Mouse (Mus musculus) yolk sac, embryonic 10.5 days (tissue): ENCODE data around the gene Gm5136.

Source experiments
- DNase-seq: peaks from one replicate; pipeline ENCODE4 v3.0.0-alpha.2; 2017; ENCODE audit warnings: low spot score

Gene Gm5136

GRCm38 (mm10) chr10:108699946-108700345 is at the start of gene Gm5136:
Gene Gm5136, minus strand, starts transcription at chr10:108700160.
- DNase-seq = no peak

DNA sequence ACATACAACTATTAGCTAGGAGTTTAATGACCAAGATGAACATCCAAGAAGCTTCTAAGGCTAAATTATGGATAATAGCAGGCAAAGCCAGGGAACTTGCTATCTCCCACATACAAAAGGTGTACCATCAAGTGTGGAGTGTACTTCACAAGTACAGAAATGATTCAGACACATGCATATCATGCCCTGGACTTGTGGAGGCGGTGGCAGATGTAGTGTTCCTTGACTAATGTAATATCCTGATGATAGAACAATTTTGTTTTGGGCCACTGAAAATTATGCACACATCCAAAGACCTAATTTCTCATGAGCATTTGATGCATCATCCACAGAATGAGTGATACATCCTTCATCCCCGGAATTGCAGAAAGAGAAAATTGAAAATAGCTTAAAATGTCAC is 43.8 kb upstream of the Gm5136 start:
- no peak for DNase-seq

GRCm38 (mm10) chr10:108733982-108734381 is 34.0 kb upstream of the Gm5136 start:
- DNase-seq = no peak

DNA sequence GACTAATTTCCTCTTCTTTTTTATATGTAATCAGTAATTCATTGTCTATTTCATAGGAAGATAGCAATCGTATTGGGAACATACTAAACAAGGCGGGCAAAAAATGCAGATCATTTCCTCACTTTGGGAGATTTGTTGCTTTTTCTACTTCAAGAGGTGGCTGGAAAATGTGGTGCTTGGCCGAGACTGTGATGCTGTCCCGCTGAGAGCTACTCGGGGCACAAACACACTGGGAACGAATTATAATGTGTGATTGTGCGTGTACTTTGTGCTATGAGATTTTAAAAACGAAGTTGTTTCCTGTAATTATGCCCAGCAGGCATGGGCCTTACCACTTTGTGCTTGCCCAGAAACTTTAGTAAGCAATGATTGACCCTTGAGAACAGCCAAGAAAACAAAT is 29.0 kb upstream of the Gm5136 start:
- no peak for DNase-seq

- no peak for DNase-seq
Measured at GRCm38 (mm10) chr10:108726391-108726790, 26.4 kb upstream of the Gm5136 start.

GRCm38 (mm10) chr10:108724878-108725277 is 24.9 kb upstream of the Gm5136 start:
- no peak for DNase-seq

DNA sequence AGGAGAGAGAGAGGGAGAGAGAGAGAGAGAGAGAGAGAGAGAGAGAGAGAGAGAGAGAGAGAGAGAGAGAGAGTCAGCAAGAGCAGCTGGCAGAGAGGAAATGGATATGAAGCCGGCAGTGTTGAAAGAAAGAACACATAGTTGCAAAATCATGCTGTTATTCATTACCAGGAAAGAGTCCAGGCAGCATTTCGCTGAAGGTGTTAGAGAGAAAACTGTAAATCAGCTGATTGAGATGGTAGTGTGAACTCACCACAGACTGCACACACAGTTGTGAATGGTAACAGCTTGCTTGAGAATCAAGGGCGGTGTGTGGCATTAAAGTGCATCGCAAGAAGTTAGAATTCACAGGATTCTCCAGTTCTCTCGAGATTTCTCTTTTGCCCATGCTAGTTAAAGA is 10.6 kb upstream of the Gm5136 start:
- no peak for DNase-seq

DNA sequence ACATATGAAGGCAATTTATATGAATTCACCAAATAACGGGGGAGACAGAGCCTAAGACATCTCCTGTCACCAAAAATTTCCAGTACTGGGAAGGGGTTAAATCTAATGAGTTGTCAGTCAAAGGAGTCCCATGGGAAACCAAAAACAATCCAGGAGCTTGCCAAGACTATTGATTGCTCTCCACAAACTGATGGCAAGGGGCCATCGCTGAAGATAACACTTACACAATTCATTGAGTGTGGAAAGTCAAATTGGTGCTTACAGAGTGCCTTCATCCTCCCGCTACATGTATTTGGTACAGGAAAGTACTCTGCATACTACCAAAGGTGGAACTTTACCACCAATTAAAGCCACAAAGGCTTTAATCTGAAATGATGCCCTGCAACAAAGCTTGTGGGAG is 5.7 kb upstream of the Gm5136 start:
- no peak for DNase-seq

GRCm38 (mm10) chr10:108701361-108702128 is 1.6 kb upstream of the Gm5136 start:
- DNase-seq = no peak

DNA sequence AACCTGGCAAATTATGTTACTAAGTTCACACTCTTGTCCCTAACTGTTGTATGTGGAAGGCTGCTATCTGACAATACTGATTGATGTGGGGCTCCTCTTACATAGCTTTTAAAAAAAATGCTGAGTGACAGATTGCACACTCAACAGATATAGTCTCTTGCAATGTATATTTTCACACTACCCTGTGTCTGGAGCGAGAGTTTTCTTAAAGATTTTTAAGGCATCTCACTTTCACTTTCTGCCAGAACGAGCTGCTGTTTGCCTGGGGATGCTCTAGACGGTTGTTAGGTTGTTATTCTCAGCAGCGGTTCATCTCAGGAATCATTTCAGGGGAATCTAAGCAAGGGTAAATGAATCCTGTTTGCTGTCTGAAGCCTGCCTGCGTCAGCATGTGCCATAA is 2.9 kb downstream of the Gm5136 start:
- DNase-seq = no peak

- no peak for DNase-seq
Measured at GRCm38 (mm10) chr10:108690954-108691353, 9.0 kb downstream of the Gm5136 start.

GRCm38 (mm10) chr10:108686696-108687095 is 13.3 kb downstream of the Gm5136 start:
- DNase-seq = no peak

DNA sequence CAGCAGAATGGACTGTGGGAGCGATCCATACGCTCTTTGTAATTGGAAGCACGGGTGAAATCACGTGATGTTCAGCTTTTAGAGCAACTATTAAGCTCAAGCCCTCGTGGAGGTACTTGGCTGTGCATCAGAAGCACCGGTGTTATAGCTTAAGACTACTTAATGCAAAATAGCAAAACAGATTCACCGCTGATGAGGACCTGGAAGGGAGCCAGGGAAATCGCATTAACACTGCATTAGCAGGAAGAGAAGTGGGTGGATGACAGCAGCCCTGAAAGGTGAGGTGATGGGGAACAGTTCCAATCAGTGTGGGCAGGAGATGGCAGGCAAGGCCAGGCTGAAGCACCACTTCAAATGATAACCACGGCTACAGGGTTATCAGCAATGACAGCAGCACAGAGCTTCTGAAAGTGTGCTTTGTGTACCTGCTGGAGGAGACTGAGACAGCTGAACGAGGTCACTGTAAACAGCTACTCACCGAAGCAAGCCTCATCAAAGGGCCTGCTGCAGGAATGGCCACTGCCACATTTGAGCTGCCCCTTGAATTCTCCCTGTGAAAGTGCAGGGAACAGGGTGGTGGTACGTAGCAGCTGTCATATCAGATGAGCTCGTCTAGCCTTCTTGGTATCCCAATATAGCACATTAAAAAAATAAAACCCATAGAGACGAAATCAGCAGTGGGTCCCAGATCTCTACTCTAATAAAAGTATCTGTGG is 20.1 kb downstream of the Gm5136 start:
- DNase-seq = no peak

DNA sequence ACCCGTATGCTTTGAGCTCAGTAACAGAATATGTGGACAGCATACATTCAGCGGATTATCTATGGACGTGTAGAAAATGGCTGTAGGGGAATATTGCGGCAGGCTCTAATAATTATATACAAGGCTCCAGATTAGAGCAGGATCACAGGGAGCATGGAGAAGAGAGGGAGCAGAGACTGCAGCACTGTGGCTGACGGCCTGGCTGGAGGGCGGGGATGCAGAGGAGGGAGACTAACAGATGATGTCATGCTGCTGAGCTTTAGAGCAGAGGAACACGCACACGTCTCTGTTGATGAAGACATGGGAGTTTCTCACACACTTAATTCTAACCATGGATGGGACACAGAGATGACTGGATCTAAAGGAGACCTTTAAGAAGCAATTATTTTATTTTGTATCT is 22.9 kb downstream of the Gm5136 start:
- DNase-seq = no peak

DNA sequence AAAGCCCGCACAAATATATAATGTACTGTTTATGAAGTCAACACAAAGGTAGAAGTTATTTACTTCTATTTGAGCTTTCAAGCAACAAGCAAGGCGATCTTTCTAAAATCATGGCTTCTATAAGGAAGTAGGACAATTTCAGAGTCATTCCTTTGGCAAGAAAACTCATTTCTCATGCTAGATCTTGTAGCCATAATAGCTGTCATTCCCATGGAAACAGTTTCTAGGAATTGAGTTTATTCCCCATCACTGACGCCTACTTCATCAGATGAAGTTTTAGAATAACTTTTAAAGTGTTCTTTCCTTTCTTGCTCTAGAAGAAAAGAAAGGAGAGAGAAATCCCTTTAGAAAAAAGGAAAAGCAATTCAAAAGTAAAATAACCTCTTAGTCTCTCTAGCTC is 31.0 kb downstream of the Gm5136 start:
- no peak for DNase-seq

DNA sequence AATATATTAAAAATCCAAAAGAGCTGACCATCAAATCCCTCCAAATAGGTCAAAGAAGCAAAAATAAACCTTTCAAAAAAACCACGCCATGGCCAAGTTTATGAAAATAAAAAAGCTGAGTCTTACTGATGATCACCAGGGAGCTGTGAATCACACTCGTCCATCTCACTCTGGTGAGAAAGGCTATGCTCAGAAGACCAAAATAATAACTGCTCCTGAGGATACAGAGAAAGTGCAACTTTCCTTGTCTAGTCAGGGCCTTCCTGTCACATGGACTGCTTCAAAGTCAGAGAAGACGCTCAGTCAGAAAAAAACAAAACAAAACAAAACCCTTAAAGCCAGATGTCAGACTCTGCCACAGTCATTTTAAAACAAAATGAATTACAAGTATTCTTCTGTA is 39.7 kb downstream of the Gm5136 start:
- no peak for DNase-seq

GRCm38 (mm10) chr10:108658300-108658699 is 41.7 kb downstream of the Gm5136 start:
- no peak for DNase-seq

DNA sequence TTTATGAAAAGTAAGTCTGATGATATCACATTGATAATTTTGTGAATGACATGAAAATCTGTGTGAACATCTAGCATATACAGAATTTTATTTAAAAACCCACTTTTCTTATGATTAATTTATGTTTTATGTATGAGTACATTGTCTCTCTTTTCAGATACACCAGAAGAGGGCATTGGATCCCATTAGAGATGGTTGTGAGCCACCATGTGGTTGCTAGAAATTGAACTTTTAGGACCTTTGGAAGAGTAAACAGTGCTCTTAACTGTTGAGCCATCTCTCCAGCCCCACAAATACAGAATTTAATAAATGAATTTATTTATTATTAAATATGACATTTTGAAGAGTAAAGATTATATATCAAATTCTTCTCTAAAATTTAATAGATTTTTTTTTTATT is 42.3 kb downstream of the Gm5136 start:
- DNase-seq = no peak

DNA sequence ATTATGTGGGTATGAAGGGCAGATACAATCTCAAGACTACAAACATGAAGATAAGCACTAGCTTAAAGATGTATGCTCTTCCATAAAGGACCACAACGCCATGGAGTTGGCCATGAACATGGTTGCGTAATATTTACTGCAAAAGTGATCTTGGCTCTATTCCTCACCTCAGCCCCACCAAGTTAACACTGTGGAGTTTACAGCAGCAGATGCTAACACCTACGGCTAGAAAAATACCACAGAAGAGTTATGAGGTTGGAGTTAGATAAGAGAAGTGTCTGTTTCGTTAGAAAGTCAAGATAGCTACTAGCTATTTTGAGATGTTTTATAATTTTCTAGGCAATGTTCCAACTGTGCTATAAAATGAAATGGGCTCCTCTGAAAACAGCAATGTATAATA is 43.1 kb downstream of the Gm5136 start:
- no peak for DNase-seq

GRCm38 (mm10) chr10:108655074-108655473 is 44.9 kb downstream of the Gm5136 start:
- no peak for DNase-seq

DNA sequence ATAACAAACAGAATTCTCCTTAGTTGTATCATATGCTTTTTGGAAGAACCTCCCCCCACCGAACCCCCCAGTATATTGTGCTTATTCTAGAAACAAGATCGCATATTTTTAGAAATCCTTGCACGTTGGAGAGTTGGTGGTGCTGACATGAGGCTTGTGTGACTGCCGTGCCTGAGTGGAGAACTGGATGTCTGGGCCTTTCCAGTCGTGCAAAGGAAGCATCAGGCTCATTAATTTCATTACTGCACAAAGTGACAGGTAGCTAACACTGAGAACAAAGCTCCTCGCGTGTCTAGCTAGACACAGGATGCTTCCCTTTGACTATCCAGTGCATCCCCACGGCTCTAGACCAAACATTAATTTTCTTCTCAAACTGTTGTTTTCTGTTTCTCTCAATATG is 47.1 kb downstream of the Gm5136 start:
- DNase-seq = no peak

- DNase-seq = peak; percentile 11
Measured at GRCm38 (mm10) chr10:108652066-108652465, 47.9 kb downstream of the Gm5136 start.

DNA sequence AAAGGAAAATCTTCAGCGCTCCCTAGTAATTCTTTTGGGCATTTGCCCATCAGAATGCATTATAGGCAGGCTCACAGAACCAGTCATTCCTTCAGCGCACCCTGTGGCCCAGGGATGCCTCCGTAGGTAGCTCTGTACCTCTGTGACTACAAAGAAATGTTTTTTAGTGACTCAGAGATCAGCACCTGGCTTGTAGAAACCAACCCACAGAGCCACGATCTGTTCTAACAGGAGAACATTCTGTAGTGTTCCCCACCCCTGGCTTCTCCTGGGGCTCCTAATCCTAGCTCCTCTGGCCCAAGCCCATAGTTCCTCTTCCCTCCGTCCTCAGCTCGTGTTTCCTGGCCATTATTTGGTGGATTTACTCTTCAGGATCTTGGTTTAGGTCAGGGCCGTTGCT is 50.8 kb downstream of the Gm5136 start:
- DNase-seq = no peak
